Mouse (Mus musculus) liver, postnatal 0 days (tissue): ENCODE data around the gene Slc19a3. TPM values are rescaled to one million over a fixed set of nuclear protein-coding genes. Genes with fewer than 3 reads are reported as not detected.
A peak's percentile ranks its signal among the peaks of the same experiment; 100 is the strongest.

Source experiments
- ATAC-seq: fragments of 200-750 bp; cut with Nextera tagmentation; 2 replicates; pipeline ENCODE4 v1.8.0; 2017; ENCODE audit warnings: mild to moderate bottlenecking, moderate library complexity
- DNase-seq: peaks from one replicate; pipeline ENCODE4 v3.0.0-alpha.2; 2016
- H3K27ac ChIP-seq: fragments of 300-500 bp; sonication (generic); 2 replicates; pipeline ENCODE4 v1.5.1; 2014; ENCODE audit warnings: antibody characterized with exemption, moderate library complexity, mild to moderate bottlenecking, low read depth
- H3K27me3 ChIP-seq: fragments of 300-500 bp; sonication (generic); 2 replicates; pipeline ENCODE4 v1.6.1; 2014; ENCODE audit warnings: low read length, control low read depth, mixed read lengths; ENCODE audit not compliant: insufficient read depth
- H3K36me3 ChIP-seq: fragments of 300-500 bp; sonication (generic); replicated peaks from 2 replicates; pipeline ENCODE4 v1.6.1; 2014; ENCODE audit warnings: mild to moderate bottlenecking, control low read depth, low read length, moderate library complexity, mixed read lengths; ENCODE audit not compliant: insufficient read depth
- H3K4me1 ChIP-seq: fragments of 300-500 bp; sonication (generic); 2 replicates; pipeline ENCODE4 v1.6.1; 2014; ENCODE audit warnings: antibody characterized with exemption, mild to moderate bottlenecking, control low read depth; ENCODE audit not compliant: insufficient read depth
- H3K4me2 ChIP-seq: fragments of 300-500 bp; sonication (generic); 2 replicates; pipeline ENCODE4 v1.6.1; 2014; ENCODE audit warnings: low read depth, mild to moderate bottlenecking, low read length, moderate library complexity, mixed read lengths
- H3K4me3 ChIP-seq: fragments of 300-500 bp; sonication (generic); 2 replicates; pipeline ENCODE4 v1.5.1; 2014; ENCODE audit warnings: low read depth, low read length
- H3K9ac ChIP-seq: fragments of 300-500 bp; sonication (generic); replicated peaks from 2 replicates; pipeline ENCODE4 v1.6.1; 2014; ENCODE audit warnings: mild to moderate bottlenecking, moderate library complexity
- H3K9me3 ChIP-seq: fragments of 300-500 bp; sonication (generic); 2 replicates; pipeline ENCODE4 v1.6.1; 2016; ENCODE audit warnings: mild to moderate bottlenecking, control low read depth, low read length, mixed read lengths
- CTCF ChIP-seq: sonication (generic); IDR thresholded peaks from 2 replicates; pipeline ENCODE4 v1.5.1; 2016; ENCODE audit warnings: antibody characterized with exemption, low read depth
- EP300 ChIP-seq: IDR thresholded peaks from 2 replicates; pipeline ENCODE4 v1.6.1; 2016; ENCODE audit warnings: antibody characterized with exemption, low read depth, mild to moderate bottlenecking
- WGBS: fragments of 180-500 bp; shearing (Covaris S2); extraction: QIAGEN DNeasy Blood & Tissue Kit; methylation state at CpG from one replicate; pipeline ENCODE4 v1.1.7; 2014; ENCODE audit not compliant: insufficient replicate concordance; 5-methylcytosine and 5-hydroxymethylcytosine counted together
- polyA plus RNA-seq: library from polyadenylated mRNA; unstranded; fragments of >200 nt; fragmentation: Nextera tagmentation; extraction: Ambion mirVana; gene quantifications from 2 replicates; pipeline ENCODE4 v1.2.1, GENCODE M21; 2015

Gene Slc19a3
- polyA plus RNA-seq, 1 experiment from 2014 or later = not detected

- DNase-seq (no peak), ATAC-seq (no peak)
- Histone ChIP-seq H3K4me2 (no peak overlapping the region), H3K27ac (no peak overlapping the region), H3K4me1 (no peaks in the 10 kb centered on the region), H3K27me3 (no peaks in the 10 kb centered on the region), H3K9me3 (no peaks in the 10 kb centered on the region), H3K4me3 (no peak overlapping the region), H3K9ac (no peak overlapping the region), H3K36me3 (no peaks in the 10 kb centered on the region)
- TF ChIP-seq EP300 = no peak
- no peak for TF ChIP-seq CTCF
- whole genome bisulfite sequencing = 90% methylated on average over 4 of the region's 4 CpGs
Observed at GRCm38 (mm10) chr1:83066577-83066976, 28.3 kb upstream of the Slc19a3 start.

- TF ChIP-seq EP300 = no peak
- peak; percentile 65 for TF ChIP-seq CTCF
- Histone ChIP-seq H3K36me3 (no peaks in the 10 kb centered on the region), H3K9ac (no peak overlapping the region), H3K27ac (no peak overlapping the region), H3K9me3 (no peaks in the 10 kb centered on the region), H3K27me3 (no peaks in the 10 kb centered on the region), H3K4me2 (no peak overlapping the region), H3K4me3 (no peak overlapping the region), H3K4me1 (no peaks in the 10 kb centered on the region)
- no peak for DNase-seq
- 18% methylated on average over 3 of the region's 3 CpGs for WGBS
- ATAC-seq = no peak
Observed at GRCm38 (mm10) chr1:83064851-83065250, 26.6 kb upstream of the Slc19a3 start.

GRCm38 (mm10) chr1:83060643-83061042, 22.4 kb upstream of the Slc19a3 start, which contains the start of gene Krtap28-13:
TSS of gene Krtap28-13 (plus strand) at chr1:83060930.
- WGBS = 79% methylated on average over 4 of the region's 4 CpGs
- no peak for ATAC-seq
- H3K36me3 ChIP-seq = no peaks in the 10 kb centered on the region
- no peak within 1 kb of the TSS for H3K4me2 ChIP-seq
- no peak for DNase-seq
- H3K4me1 ChIP-seq = no peaks in the 10 kb centered on the region
- H3K4me3 ChIP-seq = no peak within 1 kb of the TSS
- no peak within 1 kb of the TSS for H3K27ac ChIP-seq
- no peaks in the 10 kb centered on the region for H3K27me3 ChIP-seq
- TF ChIP-seq EP300 = no peak
- TF ChIP-seq CTCF = no peak
- no peaks in the 10 kb centered on the region for H3K9me3 ChIP-seq
- no peak within 1 kb of the TSS for H3K9ac ChIP-seq

GRCm38 (mm10) chr1:83059278-83059677, 21.0 kb upstream of the Slc19a3 start, which contains the start of gene A030005K14Rik:
TSS of gene A030005K14Rik (minus strand) at chr1:83059378.
- DNase-seq (no peak), ATAC-seq (no peak)
- H3K36me3 ChIP-seq = no peaks in the 10 kb centered on the region
- no peak within 1 kb of the TSS for H3K9ac ChIP-seq
- TF ChIP-seq CTCF = no peak
- no peak for TF ChIP-seq EP300
- no peaks in the 10 kb centered on the region for H3K4me1 ChIP-seq
- H3K27me3 ChIP-seq = no peaks in the 10 kb centered on the region
- H3K4me2 ChIP-seq = no peak within 1 kb of the TSS
- no peak within 1 kb of the TSS for H3K27ac ChIP-seq
- no peaks in the 10 kb centered on the region for H3K9me3 ChIP-seq
- 76% methylated on average over 9 of the region's 9 CpGs for WGBS
- no peak within 1 kb of the TSS for H3K4me3 ChIP-seq

- Histone ChIP-seq H3K9me3 (no peaks in the 10 kb centered on the region), H3K9ac (no peak overlapping the region), H3K4me3 (no peak overlapping the region), H3K4me1 (no peaks in the 10 kb centered on the region), H3K27me3 (no peaks in the 10 kb centered on the region), H3K36me3 (no peaks in the 10 kb centered on the region), H3K27ac (no peak overlapping the region), H3K4me2 (no peak overlapping the region)
- no peak for DNase-seq
- TF ChIP-seq EP300 = no peak
- TF ChIP-seq CTCF = no peak
- WGBS = 63% methylated on average over 1 of the region's 1 CpGs
- ATAC-seq = no peak
Observed at GRCm38 (mm10) chr1:83058481-83058880, 20.2 kb upstream of the Slc19a3 start.

- ATAC-seq (peak; percentile 43; the same call in 1 of the 2 replicates), DNase-seq (peak; percentile 15)
- H3K9me3 ChIP-seq = no peaks in the 10 kb centered on the region
- no peak for TF ChIP-seq EP300
- no peak for TF ChIP-seq CTCF
- no peak within 1 kb of the TSS for H3K27ac ChIP-seq
- H3K4me3 ChIP-seq = no peak within 1 kb of the TSS
- WGBS = 36% methylated on average over 5 of the region's 5 CpGs
- H3K36me3 ChIP-seq = no peaks in the 10 kb centered on the region
- H3K4me1 ChIP-seq = no peaks in the 10 kb centered on the region
- no peaks in the 10 kb centered on the region for H3K27me3 ChIP-seq
- H3K4me2 ChIP-seq = no peak within 1 kb of the TSS
- no peak within 1 kb of the TSS for H3K9ac ChIP-seq
Observed at GRCm38 (mm10) chr1:83044882-83045427, 6.7 kb upstream of the Slc19a3 start, which contains the start of gene Gm47969. TSS of gene Gm47969 (plus strand) at chr1:83044932.

- no peak within 1 kb of the TSS for H3K9ac ChIP-seq
- ATAC-seq (no peak), DNase-seq (no peak)
- 0 out of 2 replicates have a peak, but pooled peaks cover 2% of the 10 kb centered on the region for H3K4me1 ChIP-seq
- H3K4me2 ChIP-seq = no peak within 1 kb of the TSS
- no peaks in the 10 kb centered on the region for H3K9me3 ChIP-seq
- TF ChIP-seq CTCF (no peak), EP300 (no peak)
- 69% methylated on average over 2 of the region's 2 CpGs for WGBS
- no peak within 1 kb of the TSS for H3K4me3 ChIP-seq
- H3K36me3 ChIP-seq = no peaks in the 10 kb centered on the region
- H3K27ac ChIP-seq = no peak within 1 kb of the TSS
- no peaks in the 10 kb centered on the region for H3K27me3 ChIP-seq
Observed at GRCm38 (mm10) chr1:83042380-83042779, 4.1 kb upstream of the Slc19a3 start, which contains the start of gene Krtap28-10. TSS of gene Krtap28-10 (minus strand) at chr1:83042480.
